Mouse (Mus musculus) lung, postnatal 4 days (tissue): ENCODE data around the gene March9.
A peak's percentile ranks its signal among the peaks of the same experiment; 100 is the strongest.
"Not testable (repeated sequence)": the region's sequence is repeated elsewhere in the genome, so short reads cannot be mapped to it uniquely, and the experiment has no call there.

ENCODE experiments used
- DNase-seq, 2 experiments: peaks; one replicate each; pipeline ENCODE4 v3.0.0; 2021

Gene March9

DNA sequence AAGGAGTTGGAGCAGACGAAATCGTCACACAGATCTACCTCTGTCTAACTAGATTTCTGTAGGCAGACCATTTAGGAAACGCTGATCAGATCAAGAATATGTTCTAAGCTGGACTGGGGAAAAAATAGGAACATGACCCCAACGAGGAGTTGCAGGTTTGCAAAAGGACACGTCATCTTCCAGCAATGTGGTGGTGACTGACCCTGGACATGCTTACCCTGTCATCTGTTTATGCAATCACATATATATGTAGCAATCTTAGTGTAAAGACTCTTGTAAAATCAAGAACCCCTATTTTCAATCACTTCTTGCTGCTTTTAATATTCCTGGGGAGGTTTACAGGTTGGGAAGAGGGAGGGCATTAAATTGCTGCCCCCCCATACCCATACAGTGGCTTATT, 2.5 kb upstream of the March9 start:
- DNase-seq: no peak

DNA sequence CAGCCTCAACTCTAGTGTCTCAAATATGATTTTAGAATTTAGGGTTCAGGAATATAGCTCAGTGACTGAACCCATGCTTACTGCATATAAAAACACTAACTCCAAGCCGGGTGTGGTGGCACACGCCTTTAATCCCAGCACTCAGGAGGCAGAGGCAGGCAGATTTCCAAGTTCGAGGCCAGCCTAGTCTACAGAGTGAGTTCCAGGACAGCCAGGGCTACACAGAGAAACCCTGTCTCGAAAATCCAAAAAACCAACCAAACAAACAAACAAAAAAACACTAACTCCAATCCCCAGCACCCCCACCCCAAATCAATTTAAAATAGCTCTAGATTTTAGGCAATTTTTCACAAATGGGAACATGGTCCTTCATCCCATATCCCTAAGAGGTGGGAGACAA, 2.1 kb upstream of the March9 start:
- DNase-seq: not testable (repeated sequence)

DNA sequence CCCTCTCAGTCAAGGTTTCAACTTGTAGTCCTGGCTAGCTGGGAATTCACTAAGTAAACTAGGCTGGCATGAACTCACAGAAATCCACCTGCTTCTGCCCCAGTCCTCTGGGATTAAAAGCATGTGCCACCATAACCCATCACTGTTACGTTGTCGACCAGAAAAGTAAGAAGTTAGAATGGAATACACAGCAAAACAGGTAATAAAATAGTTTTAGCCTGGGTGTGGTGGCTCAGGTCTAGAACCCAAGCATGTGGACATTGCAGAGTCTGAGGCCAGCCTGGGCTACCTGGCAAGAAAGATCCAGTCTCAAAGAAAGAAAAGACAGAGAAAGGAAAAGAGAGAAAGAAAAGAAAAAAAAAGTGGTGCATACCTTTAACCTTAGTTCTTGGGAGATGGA, 1.5 kb upstream of the March9 start:
- DNase-seq: no peak

DNA sequence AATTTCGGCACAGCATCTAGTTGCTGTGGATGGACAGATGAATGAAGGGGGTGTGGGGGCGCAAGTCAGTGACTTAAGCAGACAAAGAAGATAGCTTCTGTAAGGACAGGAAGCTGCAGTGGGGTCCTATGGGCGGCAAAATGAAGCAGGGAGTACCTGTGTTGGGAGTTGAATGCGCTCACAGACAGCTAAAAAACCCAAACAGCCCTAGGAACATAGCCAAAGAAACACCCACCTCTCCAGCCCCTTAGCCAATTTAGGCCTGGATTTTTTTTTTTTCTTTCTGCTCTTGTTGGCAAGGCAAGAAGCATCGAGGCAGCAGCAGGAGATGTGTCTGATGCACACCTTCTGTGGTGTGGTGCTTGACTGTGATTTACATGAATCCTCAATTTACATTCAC, 1.1 kb upstream of the March9 start:
- DNase-seq: no peak

DNA sequence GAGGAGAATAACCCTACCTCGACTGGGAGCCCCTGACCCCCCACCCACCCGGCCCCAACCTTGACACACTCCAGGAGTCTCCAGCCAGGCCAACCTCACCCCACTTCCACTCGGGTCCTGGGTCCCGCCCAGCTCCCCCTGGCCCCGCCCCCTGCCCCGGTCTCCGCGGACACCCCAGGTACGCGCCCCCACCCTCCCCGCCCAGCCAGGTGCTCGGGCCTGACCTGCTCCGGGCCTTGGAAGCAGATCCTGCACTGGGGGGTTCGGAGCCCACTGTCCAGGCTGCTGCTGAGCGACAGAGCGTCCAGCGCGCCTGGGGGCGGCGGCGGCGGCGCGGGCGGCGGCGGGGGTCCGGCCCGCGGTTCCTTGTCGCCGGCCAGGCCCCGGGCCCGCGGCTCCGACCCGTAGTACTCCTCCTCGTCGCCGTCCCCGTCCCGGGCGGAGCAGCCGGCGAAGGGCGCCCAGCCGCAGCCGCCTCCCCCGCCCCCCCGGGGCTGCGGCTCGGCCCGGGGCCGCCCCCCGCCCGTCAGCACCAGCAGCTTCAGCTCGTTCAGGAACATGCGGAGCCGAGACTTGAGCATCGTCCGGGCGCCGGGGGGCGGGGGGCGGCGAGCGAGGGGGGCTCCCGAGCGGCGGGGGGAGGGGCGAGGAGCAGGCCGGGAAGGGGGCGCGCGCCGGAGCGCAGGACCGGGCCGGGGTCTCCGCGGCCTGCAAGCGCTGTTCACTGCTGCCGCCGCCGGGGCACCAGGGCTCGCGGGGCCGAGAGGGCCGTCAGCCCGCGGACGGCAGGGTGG, 613 bp downstream of the March9 start:
- no peak for DNase-seq

DNA sequence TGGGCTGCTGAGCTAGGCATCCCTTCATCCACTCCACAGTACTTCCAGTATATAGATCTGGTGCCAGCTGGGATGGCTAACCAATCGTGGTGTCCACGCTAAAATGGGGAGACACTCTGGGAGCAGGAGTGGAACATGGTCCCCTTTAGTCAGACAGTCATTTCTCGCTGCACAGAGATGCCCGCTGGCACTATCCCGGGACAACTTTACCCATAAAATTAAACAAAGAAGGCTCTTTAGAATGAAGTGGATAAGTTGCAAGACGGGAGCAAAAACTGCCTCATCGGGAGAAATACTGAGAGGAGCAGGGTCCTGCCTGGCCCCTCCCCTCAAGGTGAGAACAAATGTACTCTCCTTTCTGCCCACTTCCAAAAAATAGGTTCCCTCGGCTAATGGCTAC, 1.3 kb downstream of the March9 start:
- peak in 1 of 2 experiments; percentile 5 for DNase-seq

DNA sequence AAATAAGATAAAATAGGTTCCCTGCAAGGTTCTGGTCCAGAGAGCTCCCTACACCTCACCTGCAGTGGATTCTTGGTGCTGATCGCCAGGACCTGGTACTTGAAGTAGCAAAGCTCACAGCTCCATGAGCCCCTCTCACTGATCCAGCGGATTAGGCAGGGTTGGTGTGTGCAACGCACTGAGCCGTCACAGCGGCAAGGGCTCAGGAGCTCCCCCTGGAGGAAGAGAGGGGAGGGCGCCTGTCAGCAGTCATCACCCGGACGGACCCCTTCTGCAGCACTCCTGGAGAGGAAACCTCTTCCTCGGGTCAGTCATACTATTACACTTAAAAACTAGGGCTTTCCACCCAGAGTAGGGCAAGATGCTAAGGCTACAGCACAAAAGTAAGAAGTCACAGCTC, 1.8 kb downstream of the March9 start:
- DNase-seq: peak; percentile 76 to 86

DNA sequence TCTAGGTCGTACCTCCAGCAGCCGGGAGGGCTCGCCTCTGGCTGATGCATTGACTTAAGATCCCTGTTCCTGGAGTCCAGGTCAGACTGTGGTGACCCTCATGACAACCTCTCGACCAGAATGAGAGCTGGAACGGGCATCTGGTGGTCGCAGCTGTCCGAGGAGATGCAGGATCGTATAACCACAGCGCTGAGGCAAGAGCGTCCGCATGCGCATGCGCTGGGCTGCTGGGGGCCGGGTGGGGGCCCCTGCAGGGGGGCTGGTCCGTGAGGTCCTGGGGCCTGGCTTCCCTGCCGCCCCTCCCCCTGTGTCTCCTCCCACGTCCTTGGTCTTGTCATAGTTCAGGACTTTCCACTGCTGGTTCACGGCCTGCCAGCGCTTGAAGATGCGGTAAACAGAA, 3.5 kb downstream of the March9 start:
- no peak for DNase-seq

DNA sequence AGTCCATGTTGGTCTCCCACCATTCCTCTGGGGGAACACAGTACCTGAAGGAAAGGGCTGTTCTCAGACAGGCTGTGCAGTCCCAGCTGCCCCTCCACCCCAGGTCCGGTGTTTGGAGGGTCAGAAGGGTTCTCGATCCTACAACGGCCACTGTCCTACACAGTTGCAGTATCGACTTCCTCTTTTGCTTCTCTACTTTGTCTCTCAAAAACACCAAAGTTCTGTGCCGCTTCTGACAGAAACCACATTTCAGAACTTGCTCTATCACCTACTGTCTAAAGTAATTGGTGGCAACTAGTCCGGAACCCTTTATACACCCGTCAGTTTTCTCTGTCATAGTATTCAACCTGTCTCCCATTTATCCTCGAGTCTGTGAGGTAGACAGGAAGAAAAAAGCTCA, 4.6 kb downstream of the March9 start:
- no peak for DNase-seq

DNA sequence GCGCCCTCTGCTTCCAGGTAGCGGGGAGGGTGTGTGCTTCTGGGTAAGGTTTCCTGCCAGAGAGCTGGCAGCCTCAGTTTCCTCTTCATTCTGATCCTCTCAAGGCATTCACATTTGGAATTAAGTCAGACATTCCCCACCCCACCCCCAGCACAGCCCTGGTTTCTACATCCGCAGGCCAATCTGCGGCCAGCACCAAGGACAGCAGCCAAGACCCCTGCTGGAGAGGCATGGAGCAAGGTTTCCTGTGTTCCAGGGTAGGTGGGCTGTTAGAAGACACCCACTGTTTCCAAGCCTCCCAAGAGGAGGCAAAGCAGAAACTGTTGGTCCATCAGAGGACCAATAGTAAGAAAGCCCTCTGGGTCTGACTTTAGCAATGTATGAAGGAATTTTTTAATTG, 5.3 kb downstream of the March9 start:
- no peak for DNase-seq

DNA sequence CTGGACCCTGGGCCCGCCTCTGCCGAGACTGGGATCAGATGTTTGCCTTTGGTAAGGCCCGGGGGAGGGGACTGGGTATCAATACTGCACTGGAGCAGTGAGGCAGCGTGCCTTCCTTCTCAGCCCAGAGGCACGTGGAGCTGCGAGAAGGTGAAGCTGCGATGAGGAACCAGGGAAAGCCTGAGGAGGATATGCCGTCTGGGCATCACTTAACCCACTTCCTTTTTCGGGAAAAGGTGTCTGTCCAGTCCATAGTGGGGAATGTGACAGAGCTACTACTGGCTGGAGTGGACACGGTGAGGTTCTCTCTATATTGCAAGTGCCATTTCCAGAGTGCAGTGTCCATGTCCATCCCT, 9.9 kb downstream of the March9 start:
- no peak for DNase-seq

DNA sequence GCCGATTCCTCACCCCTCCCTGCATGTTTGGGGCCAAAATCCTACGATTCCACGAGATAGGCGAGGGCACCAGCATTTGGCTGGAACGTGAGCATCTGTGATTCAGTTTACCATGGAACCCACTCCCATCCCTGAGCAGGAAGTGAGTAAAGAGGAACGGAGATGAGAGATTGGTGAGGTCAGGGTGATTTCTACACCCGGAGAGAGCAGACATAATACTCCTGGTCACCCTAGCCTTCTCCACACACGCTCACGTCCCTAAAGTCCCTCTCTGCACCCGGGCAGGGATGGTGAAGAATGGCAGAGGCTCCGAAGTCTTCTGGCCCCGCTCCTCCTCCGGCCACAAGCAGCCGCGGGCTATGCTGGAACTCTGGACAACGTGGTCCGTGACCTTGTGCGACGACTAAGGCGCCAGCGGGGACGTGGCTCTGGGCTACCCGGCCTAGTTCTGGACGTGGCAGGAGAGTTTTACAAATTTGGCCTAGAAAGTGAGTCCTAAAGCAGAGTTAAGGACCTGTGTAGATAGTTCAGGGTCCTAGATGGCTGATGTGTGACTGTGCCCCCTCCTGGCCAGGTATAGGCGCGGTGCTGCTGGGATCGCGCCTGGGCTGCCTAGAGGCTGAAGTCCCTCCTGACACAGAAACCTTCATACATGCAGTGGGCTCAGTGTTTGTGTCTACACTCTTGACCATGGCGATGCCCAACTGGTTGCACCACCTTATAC, 10.4 kb downstream of the March9 start:
- no peak for DNase-seq

DNA sequence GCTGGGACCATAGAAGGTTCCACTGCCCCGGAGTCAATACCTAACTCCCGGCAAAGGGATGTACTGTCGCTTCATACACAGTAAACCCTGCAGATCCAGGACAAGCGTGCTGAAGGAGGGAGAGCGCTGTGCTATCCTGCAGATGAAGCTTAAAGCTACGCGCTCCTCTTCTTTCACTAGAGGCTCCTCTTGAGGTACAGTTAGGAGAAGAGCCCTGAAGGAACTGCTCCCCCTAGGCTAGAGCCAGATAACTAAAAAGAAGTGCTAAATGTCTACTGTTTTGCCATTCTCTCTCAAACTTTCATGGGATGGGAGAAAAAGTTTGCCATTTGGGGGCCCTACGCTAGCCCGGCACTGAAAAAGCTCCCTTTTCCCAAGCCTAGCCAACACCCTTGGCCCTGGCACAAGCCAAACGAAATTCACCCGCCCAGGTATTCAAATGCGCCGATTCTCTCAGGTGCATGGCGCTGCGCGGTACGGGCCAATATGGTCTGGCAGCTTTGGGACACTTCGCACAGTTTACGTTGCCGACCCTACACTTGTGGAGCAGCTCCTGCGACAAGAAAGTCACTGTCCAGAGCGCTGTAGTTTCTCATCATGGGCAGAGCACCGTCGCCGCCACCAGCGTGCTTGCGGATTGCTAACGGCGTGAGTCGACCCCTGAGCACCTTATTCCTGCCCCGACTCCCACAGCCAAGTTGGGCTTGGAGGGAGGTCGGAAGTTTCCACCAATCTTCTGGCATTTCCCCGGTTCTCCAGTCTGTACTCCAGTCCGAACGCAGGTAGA, 11.2 kb downstream of the March9 start:
- DNase-seq: no peak

DNA sequence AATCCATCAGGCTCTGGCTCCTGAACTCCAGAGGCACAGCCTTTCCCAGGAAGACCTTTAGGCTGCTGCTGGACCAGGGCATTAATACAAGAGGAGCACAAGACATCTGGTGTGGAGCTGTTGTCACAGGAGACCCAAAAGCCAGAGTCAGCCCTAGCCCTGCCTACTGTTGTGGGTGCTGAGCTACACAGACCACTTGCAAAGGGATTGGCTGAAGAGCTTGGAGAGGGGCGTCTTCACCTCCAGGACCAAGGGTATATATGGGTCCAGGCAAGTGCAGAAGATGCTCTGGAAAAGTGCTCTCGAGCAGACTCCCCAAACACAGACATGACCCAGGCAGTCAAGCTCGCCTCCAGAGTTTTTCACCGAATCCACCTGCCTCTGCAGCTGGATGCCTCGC, 12.0 kb downstream of the March9 start, which contains the start of gene Cyp27b1:
Gene Cyp27b1 (plus strand): TSS at position 297 of the 400 bp plus-strand sequence.
- no peak for DNase-seq

DNA sequence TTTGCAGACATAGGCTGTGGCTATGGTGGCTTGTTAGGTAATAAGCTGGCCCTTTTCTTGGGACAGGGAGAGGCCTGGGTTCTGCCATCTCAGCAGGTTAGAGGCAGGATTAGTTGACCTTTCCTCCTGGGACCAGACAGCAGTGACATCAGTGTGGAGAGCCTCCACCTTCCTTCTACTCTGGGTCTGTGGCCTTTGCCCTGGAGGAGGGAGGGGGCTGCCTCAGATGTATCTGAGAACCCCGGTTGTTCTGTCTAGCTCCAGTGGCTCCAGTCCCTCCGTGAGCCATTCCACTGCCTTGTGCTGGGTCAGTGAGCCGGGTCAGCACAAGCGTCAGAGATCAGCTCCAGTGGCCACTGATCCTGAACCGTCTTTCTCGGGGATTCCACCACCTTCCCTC, 16.8 kb downstream of the March9 start:
- DNase-seq: no peak

DNA sequence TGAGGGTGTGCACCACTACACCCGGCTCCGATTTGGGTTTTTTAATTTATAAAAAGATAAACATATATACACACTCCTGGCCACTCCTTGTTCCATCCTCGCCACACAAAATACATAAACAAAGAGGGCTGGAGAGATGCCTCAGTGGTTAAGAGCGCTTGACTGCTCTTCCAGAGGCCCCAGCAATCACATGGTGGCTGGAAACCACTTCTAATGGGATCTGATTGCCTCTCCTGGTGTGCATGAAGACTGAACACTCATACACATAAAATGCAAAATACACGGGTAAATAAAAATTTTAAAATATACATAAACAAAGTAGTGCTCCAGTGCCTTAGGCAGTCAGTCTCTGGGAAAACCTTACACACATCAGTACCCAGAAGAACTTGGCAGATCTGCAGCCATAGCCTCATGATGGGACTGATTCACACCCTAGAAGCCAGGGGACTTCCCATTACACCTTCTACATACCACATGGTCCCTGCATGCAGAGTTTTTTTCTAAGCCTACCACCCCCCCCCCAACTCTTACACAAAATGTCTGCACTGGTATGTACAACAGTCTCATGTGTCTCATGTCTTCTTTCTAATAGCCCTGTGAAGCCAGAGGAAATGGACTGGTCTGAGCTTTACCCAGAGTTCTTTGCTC, 17.4 kb downstream of the March9 start:
- DNase-seq: no peak

DNA sequence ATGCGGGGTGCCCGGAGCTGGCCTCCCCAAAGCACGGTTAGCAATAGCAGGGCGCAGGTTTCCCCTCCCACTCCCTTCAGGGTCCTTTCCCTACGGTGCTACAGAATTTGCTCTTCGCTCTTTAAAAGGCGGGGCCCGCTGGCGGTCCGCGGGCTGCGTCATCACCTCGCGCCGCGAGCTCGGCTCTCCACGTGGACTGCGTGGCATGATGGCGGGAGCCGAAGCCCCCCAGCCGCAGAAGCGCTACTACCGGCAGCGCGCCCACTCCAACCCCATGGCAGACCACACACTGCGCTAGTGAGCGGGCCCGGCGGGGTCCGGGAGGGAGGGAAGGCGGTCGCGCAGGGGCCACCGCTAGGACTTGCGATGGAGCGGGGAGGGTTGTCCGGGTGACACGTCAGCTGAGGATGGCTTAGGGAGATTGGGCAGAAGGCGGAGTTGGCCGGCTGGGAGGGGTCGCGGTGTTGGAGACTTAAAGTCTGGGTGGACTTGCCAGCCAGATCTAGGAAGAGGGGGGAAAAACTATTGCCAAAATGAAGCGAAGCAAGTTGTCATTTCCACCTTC, 18.1 kb downstream of the March9 start:
- peak; percentile 91 for DNase-seq

DNA sequence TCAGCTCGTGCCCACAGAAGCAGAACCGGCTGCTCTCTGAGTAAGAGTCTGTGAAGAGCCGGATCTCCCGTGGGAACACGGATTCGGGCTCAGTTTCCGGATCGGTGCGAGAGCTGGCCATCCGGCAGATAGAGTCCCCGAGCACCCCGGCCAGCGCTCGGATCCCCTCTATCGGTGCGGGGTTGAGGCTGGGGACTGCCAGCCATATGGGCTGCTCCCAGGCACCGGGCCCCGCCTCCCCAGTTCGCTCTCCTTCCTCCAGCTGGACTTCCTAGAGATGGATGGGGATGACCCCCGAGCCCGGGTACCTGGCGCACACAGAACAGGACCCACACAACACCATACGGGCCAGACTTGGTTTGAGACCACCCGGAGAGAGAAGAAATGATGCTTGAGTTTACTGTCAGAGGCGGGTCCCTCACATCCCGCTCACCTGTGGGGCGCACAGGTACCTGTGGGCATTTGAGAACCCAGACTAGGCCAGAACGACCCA, 18.7 kb downstream of the March9 start, which contains the start of the genes Mettl1 and Eef1akmt3:
Gene Mettl1 (plus strand): TSS at position 141 of the 493 bp plus-strand sequence.
Gene Eef1akmt3 (minus strand): TSS at position 240 of the 493 bp plus-strand sequence.
- peak; percentile 49 for DNase-seq

DNA sequence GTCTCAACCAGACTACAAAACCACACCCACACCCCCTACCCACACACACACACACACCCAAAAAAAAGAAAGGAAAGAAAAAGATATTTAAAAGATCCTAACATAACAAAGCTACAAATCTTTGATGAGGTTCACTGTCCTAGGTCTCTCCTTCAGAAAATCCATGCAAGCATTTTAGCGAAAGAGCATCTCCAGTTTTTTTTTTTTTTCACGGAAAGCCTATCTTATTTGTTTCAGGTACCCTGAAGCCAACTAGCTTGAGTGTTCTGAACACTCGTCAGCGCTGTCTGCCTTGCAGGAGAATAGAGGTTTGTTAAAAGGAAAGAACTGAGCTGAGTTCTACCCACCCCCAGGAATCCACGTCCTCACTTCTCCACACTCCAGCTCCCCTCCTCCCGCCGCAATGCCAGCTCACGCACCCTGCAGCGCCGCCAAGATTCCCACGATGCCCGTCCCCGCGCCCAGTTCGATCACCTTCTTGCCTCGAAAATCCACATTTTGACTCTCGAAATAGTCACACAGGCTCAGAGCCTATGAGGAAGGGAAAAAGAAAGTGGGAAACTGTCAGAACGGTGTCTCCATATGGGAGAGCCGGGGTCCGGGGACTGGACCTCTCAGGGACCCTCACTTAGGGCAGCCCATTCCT, 19.3 kb downstream of the March9 start:
- no peak for DNase-seq

DNA sequence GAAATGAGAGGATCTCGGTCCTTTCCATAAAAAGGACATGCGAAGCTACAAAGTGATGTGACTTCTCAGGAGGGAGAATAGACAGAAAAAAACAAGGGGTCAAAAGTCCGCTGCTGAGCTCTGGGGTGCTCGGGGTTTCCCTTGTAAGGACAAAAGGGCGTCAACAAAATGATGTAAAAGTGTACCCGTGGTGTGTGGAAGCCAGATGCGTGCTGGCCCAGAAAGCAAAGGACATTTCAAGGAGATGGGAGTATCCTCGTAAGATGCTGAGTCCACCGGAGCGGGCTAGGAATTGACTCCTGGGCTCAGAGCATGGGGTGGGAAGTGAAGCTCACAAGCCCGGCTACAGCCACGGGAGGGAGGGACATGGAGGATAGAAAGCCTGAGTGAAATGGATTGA, 22.3 kb downstream of the March9 start:
- no peak for DNase-seq

DNA sequence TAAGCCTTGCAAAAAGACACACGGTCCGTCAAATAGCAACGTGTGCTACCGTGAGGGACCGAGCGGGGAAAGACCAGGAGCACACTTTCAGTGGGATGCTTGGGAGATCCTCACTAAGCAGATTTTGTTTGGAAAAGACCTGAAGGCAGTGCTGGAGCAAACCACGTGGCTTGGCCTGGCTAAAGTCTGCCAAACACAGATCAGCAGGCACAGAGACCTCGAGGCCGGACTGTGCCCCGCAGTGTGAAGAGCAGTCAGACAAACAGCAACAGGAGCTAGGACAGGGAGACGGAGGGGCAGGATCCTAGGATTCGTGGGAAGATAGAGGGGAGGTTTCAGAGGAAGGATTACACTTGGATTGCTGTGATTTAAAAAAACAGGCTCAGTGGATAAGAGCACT, 23.7 kb downstream of the March9 start:
- no peak for DNase-seq

DNA sequence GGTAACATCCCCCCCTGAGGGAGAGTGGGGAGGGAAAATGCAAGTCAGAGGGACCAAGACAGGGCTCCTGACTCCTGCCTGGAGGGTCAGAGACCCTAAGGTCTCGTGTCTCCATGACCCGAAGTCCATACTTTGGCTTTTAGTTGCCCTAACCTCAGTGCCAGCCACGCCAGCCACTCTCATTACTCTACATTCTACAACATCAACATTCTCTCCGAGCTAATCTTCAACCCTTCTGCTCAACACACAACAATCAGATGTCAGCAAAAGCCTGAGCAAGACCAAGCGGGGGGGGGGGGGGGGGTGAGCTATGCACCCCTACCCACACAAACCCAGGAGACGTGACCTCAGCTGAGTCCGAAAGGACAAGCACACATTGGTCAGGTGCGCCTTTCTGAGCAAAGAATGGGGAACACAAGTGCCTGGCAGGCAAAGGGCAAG, 26.7 kb downstream of the March9 start:
- no peak for DNase-seq
